Mouse (Mus musculus) gastrocnemius, adult 2 months (tissue): Measurements from ENCODE around the gene Pcbp3. TPM values are rescaled to one million over a fixed set of nuclear protein-coding genes. Genes with fewer than 3 reads are reported as not detected.

Source experiments
- DNase-seq: peaks from one replicate; pipeline ENCODE4 v3.0.0; 2022
- H3K27ac ChIP-seq: fragments of 200-600 bp; 2 replicates; pipeline ENCODE4 v1.8.1; 2022; ENCODE audit warnings: mild to moderate bottlenecking
- H3K4me3 ChIP-seq: fragments of 200-600 bp; 2 replicates; pipeline ENCODE4 v1.8.1; 2022; ENCODE audit warnings: mild to moderate bottlenecking, moderate library complexity
- CTCF ChIP-seq: fragments of 200-600 bp; IDR thresholded peaks from 2 replicates; pipeline ENCODE4 v1.8.1; 2022; ENCODE audit warnings: antibody characterized with exemption, mild to moderate bottlenecking, moderate library complexity
- intact Hi-C: fragments of 180-260 bp; cut with DNase I; formaldehyde crosslinking; loops from one replicate; pipeline ENCODE4 v1.15.1; 2025
- total RNA-seq, 2 experiments: library from RNA; stranded (reverse); gene quantifications; 2 replicates each; pipeline ENCODE4 v1.2.3; 2021

The Pcbp3 gene
- total RNA-seq, 2 experiments from 2014 or later = 1.9 to 2.0 TPM

- no peak overlapping the region for H3K4me3 ChIP-seq
- no peak for DNase-seq
- TF ChIP-seq CTCF = no peak
- intact Hi-C loops = no loop called here
- peak overlapping the region; percentile 61 for H3K27ac ChIP-seq
Observed at GRCm38 (mm10) chr10:76802500-76802885, 159.2 kb downstream of the Pcbp3 start.

- peak overlapping the region; percentile 61 for H3K27ac ChIP-seq
- intact Hi-C loops = no loop called here
- H3K4me3 ChIP-seq = no peak overlapping the region
- DNase-seq = peak; percentile 43
- TF ChIP-seq CTCF = no peak
Observed at GRCm38 (mm10) chr10:76801841-76802499, 159.7 kb downstream of the Pcbp3 start.

- intact Hi-C loops = no loop called here
- DNase-seq = no peak
- peak overlapping the region; percentile 61; the same call in 1 of the 2 replicates for H3K27ac ChIP-seq
- H3K4me3 ChIP-seq = no peak overlapping the region
- TF ChIP-seq CTCF = no peak
Observed at GRCm38 (mm10) chr10:76801237-76801641, 160.4 kb downstream of the Pcbp3 start.

GRCm38 (mm10) chr10:76798751-76799585 is 162.7 kb downstream of the Pcbp3 start:
- no peak overlapping the region for H3K27ac ChIP-seq
- intact Hi-C loops = no loop called here
- TF ChIP-seq CTCF = no peak
- no peak for DNase-seq
- no peak overlapping the region for H3K4me3 ChIP-seq

- no peak for DNase-seq
- H3K4me3 ChIP-seq = no peak overlapping the region
- TF ChIP-seq CTCF = no peak
- intact Hi-C loops = no loop called here
- no peak overlapping the region for H3K27ac ChIP-seq
Observed at GRCm38 (mm10) chr10:76794102-76794501, 167.6 kb downstream of the Pcbp3 start.

- H3K27ac ChIP-seq = no peak overlapping the region
- peak; percentile 76 for TF ChIP-seq CTCF
- intact Hi-C loops = no loop called here
- DNase-seq = no peak
- H3K4me3 ChIP-seq = no peak overlapping the region
Observed at GRCm38 (mm10) chr10:76791475-76791874, 170.2 kb downstream of the Pcbp3 start.

- intact Hi-C loops = no loop called here
- no peak overlapping the region for H3K27ac ChIP-seq
- no peak overlapping the region for H3K4me3 ChIP-seq
- no peak for TF ChIP-seq CTCF
- no peak for DNase-seq
Observed at GRCm38 (mm10) chr10:76789885-76790284, 171.8 kb downstream of the Pcbp3 start.

- intact Hi-C loops = no loop called here
- Histone ChIP-seq H3K4me3 (no peak overlapping the region), H3K27ac (no peak overlapping the region)
- no peak for TF ChIP-seq CTCF
- DNase-seq = no peak
Observed at GRCm38 (mm10) chr10:76785312-76785711, 176.4 kb downstream of the Pcbp3 start.

- intact Hi-C loops = no loop called here
- TF ChIP-seq CTCF = no peak
- Histone ChIP-seq H3K27ac (no peak overlapping the region), H3K4me3 (no peak overlapping the region)
- DNase-seq = no peak
Observed at GRCm38 (mm10) chr10:76779225-76779624, 182.5 kb downstream of the Pcbp3 start.

GRCm38 (mm10) chr10:76771624-76772023 is 190.1 kb downstream of the Pcbp3 start:
- Histone ChIP-seq H3K27ac (no peak overlapping the region), H3K4me3 (no peak overlapping the region)
- TF ChIP-seq CTCF = no peak
- intact Hi-C loops = no loop called here
- DNase-seq = no peak

- DNase-seq = no peak
- intact Hi-C loops = no loop called here
- Histone ChIP-seq H3K4me3 (no peak overlapping the region), H3K27ac (no peak overlapping the region)
- no peak for TF ChIP-seq CTCF
Observed at GRCm38 (mm10) chr10:76771086-76771485, 190.6 kb downstream of the Pcbp3 start.

- H3K4me3 ChIP-seq = no peak overlapping the region
- TF ChIP-seq CTCF = no peak
- DNase-seq = no peak
- H3K27ac ChIP-seq = no peak overlapping the region
- intact Hi-C loops = no loop called here
Observed at GRCm38 (mm10) chr10:76769581-76769980, 192.1 kb downstream of the Pcbp3 start.

- DNase-seq = no peak
- intact Hi-C loops = no loop called here
- H3K27ac ChIP-seq = no peak overlapping the region
- H3K4me3 ChIP-seq = no peak overlapping the region
- no peak for TF ChIP-seq CTCF
Observed at GRCm38 (mm10) chr10:76766196-76766595, 195.5 kb downstream of the Pcbp3 start.
